Mouse (Mus musculus): Measurements from ENCODE around the gene 4930562C15Rik.

4930562C15Rik gene

GRCm38 (mm10) chr16:4835191-4835590, at the start of gene 4930562C15Rik:
4930562C15Rik (plus strand) TSS chr16:4835416.
- no peak for TF ChIP-seq GATA4 (IDR thresholded peaks at IDR 0.05; ENCODE audit: insufficient replicate concordance, low read length)

GRCm38 (mm10) chr16:4785706-4786105, 49.5 kb upstream of the 4930562C15Rik start:
- no peak for TF ChIP-seq GATA4 (IDR thresholded peaks at IDR 0.05; ENCODE audit: insufficient replicate concordance, low read length)

GRCm38 (mm10) chr16:4788176-4788575, 47.0 kb upstream of the 4930562C15Rik start:
- TF ChIP-seq GATA4 (IDR thresholded peaks at IDR 0.05; ENCODE audit: insufficient replicate concordance, low read length): no peak

GRCm38 (mm10) chr16:4789311-4789768, 45.9 kb upstream of the 4930562C15Rik start:
- TF ChIP-seq GATA4 (IDR thresholded peaks at IDR 0.05; ENCODE audit: insufficient replicate concordance, low read length): no peak

GRCm38 (mm10) chr16:4789810-4790559, 45.2 kb upstream of the 4930562C15Rik start, which contains the start of gene Cdip1:
Cdip1 (minus strand) TSS chr16:4790292.
- TF ChIP-seq GATA4 (IDR thresholded peaks at IDR 0.05; ENCODE audit: insufficient replicate concordance, low read length): no peak

GRCm38 (mm10) chr16:4791332-4791731, 43.9 kb upstream of the 4930562C15Rik start:
- TF ChIP-seq GATA4 (IDR thresholded peaks at IDR 0.05; ENCODE audit: insufficient replicate concordance, low read length): no peak

GRCm38 (mm10) chr16:4796631-4797030, 38.6 kb upstream of the 4930562C15Rik start:
- TF ChIP-seq GATA4 (IDR thresholded peaks at IDR 0.05; ENCODE audit: insufficient replicate concordance, low read length): no peak

- TF ChIP-seq GATA4 (IDR thresholded peaks at IDR 0.05; ENCODE audit: insufficient replicate concordance, low read length): no peak
These were observed 16.9 kb upstream of the 4930562C15Rik start for GRCm38 (mm10) chr16:4818349-4818748.

- peak; percentile 78 for TF ChIP-seq GATA4 (IDR thresholded peaks at IDR 0.05; ENCODE audit: insufficient replicate concordance, low read length)
These were observed 7.6 kb upstream of the 4930562C15Rik start for GRCm38 (mm10) chr16:4827639-4828038.

- 0 out of 2 replicates have a peak, but pooled peaks have one; percentile 5 for TF ChIP-seq GATA4 (IDR thresholded peaks at IDR 0.05; ENCODE audit: insufficient replicate concordance, low read length)
These were observed 5.8 kb upstream of the 4930562C15Rik start for GRCm38 (mm10) chr16:4829271-4829900.

- TF ChIP-seq GATA4 (IDR thresholded peaks at IDR 0.05; ENCODE audit: insufficient replicate concordance, low read length): no peak
These were observed 3.4 kb upstream of the 4930562C15Rik start for GRCm38 (mm10) chr16:4831650-4832419.

GRCm38 (mm10) chr16:4833858-4834257, 1.4 kb upstream of the 4930562C15Rik start:
- TF ChIP-seq GATA4 (IDR thresholded peaks at IDR 0.05; ENCODE audit: insufficient replicate concordance, low read length): no peak

GRCm38 (mm10) chr16:4837631-4838030, 2.4 kb downstream of the 4930562C15Rik start:
- TF ChIP-seq GATA4 (IDR thresholded peaks at IDR 0.05; ENCODE audit: insufficient replicate concordance, low read length): no peak

GRCm38 (mm10) chr16:4839552-4839951, 4.3 kb downstream of the 4930562C15Rik start:
- TF ChIP-seq GATA4 (IDR thresholded peaks at IDR 0.05; ENCODE audit: insufficient replicate concordance, low read length): no peak

GRCm38 (mm10) chr16:4840231-4840630, 5.0 kb downstream of the 4930562C15Rik start:
- no peak for TF ChIP-seq GATA4 (IDR thresholded peaks at IDR 0.05; ENCODE audit: insufficient replicate concordance, low read length)
